Mouse (Mus musculus) adrenal gland, adult 2 months (tissue): ENCODE results near the gene Cd247. TPM values are rescaled to one million over a fixed set of nuclear protein-coding genes. Genes with fewer than 3 reads are reported as not detected.

Experiments used
- DNase-seq: peaks from one replicate; pipeline ENCODE4 v3.0.0; 2021
- polyA plus RNA-seq: library from polyadenylated mRNA; depleted of rRNA; stranded (reverse); fragments of >200 nt; gene quantifications from 2 replicates; pipeline ENCODE4 v1.2.3, GENCODE M21; 2012
- total RNA-seq, 2 experiments: library from RNA; stranded (reverse); gene quantifications; 2 replicates each; pipeline ENCODE4 v1.2.3; 2021

The Cd247 gene
- total and polyA plus RNA-seq, 3 experiments: 0.35 to 1.9 (median 0.45) TPM

DNA sequence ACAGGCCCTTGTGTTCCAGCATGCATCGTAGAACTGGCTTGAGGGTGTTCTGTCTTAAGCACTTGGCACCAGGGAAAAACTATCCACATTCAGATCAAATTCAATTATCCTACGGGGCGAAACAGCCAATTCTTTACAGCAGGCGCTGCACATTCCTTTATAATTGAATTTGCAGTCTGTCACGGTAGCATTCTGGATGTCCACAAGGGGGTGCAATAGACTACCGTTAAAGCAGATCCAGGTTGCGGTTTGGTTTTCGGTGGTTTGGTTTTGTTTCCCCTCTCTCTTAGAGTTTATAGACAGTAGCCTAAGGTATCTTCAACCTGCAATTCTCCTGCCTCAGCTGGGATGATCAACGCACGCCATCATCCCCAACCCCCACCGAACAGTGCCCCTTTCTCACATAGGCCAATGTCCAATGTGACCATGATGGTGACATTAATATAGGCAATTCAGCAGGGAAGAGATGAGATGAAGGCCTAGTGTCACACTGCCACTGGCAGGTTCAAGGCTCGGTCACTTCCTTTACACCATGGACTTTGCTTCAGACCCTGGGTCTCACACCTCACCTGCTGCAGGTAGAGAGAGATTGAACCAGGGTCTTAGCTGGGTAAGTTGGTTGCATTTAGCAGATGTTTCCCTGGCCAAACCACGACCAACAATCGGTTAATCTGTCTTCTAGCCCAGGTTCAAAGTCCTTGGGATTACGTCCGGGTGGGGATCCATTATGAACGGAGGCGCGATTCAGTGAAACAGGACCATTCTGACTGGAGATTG is 12.8 kb upstream of the Cd247 start:
- peak; percentile 30 for DNase-seq

DNA sequence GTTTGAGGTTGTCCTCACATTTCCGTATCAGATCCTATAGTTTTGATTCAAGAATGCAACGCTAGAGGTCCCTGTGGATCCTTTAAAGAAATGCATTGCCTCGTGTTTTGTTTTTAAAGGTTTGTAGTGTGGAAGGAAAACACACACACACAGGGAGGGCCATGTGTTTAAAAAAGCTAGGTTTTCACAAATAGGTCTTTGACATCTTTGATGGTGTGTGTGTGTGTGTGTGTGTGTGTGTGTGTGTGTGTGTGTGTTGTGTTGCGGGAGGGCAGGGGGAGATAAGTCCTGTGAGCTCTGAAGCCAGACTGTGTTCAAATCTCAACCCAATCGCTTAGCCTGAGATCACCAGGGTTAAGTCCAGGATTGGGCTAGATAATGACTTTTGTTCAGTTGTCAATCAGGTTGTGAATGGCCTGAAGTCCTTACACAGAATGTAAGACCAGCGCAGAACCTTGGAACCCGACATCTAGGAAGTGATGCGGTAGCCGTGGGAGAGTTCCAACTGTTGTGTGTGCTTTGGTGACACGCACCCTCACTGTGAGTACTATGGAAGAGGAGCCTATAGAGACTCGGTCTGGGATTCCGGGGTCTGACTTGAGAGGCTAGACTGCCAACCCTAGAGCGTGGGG is 8.4 kb upstream of the Cd247 start:
- no peak for DNase-seq

DNA sequence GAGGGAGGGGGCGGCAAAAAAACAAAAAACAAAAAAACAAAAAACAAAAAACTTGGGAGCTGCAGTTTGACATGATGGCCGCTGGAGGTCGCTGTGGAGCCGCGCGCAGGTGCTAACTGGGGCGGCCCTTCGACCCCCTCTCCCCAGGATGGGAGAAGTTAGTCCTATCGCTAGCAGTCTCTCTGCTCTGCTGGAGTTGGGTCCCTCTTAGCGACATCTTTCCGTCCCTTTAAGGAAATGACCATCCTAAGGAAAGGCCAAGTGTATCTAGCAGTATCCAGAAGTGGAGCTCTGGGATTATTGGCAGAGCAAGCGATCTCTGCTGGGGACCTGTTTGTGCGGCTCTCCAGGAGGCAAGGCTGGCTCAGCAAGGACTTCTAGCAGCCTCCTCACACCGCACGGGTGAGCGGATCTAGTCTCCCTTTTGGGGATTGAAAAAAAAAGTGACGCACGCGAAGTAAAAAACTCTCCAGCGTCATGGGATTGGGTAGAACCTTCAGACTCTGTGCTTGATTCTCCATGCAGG is 7.8 kb upstream of the Cd247 start:
- peak; percentile 31 for DNase-seq

DNA sequence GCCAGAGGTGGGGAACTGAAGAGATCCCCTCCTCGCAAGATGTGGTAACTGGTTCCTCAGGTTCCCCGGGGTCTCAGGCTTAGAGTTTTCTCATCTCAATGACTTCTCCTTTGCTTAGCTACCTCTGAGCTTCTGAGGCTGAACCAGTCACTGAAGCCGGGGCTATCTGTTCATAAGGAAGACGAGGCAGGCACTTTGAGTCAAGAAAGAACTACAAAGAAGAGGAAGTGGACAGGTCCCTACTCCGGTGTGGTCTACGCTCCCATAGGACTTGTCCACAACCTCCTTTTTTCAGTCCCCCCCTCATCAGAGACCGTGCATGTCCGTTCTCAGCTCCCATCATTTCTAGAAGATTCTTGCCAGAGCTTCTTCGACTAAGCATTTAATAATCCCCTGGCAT is 7.1 kb upstream of the Cd247 start:
- DNase-seq: no peak

GRCm38 (mm10) chr1:165781911-165782310 is 6.6 kb upstream of the Cd247 start:
- DNase-seq: no peak

DNA sequence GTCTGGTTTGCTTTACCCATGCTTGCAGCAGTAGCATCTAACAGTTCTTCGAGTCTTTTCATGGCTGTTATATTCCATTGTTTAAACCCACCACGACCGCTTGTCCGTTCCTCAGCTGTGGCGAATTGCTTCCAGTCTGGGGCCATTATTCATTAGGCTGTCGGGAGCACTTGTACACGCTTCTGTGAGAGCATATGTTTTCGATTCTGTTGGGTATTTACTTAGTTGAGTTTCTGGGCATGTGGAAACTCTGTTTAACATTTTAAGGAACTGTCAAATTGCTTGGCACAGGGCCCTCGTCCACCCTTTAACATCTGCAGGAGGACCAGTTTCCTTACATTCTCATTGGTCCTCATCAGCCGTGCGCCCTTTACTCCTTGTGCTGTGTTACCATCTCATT is 2.2 kb upstream of the Cd247 start:
- DNase-seq: no peak

DNA sequence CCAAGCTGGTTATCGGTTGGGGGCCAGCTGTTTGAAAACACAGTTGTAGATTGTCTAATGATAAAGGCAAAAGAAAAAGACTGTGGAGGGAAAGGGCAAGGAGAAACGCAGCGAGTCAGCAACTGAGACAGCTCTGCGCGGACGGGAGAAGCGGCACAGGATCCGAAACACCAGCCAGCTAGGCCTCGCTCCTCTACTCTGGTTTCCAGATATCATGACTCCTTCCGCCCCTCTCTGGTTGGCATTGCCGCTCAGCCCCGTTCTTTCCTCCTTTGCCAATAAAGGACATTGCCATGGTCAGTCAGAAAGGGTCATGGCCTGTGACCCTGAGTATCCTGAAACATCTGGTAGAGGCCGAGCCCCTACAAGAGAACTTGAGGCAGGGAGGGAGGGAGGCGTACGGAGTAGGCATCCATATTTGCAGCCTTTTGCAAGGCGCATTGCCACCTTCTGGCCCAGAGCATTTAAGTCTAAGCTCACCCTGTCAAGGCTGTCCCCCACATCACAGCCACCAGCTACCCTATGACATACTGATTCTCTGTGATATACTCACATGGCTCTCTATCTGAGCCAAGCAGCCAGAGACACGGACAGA is 682 bp downstream of the Cd247 start:
- DNase-seq: no peak

GRCm38 (mm10) chr1:165789963-165790362 is 1.5 kb downstream of the Cd247 start:
- DNase-seq: no peak

DNA sequence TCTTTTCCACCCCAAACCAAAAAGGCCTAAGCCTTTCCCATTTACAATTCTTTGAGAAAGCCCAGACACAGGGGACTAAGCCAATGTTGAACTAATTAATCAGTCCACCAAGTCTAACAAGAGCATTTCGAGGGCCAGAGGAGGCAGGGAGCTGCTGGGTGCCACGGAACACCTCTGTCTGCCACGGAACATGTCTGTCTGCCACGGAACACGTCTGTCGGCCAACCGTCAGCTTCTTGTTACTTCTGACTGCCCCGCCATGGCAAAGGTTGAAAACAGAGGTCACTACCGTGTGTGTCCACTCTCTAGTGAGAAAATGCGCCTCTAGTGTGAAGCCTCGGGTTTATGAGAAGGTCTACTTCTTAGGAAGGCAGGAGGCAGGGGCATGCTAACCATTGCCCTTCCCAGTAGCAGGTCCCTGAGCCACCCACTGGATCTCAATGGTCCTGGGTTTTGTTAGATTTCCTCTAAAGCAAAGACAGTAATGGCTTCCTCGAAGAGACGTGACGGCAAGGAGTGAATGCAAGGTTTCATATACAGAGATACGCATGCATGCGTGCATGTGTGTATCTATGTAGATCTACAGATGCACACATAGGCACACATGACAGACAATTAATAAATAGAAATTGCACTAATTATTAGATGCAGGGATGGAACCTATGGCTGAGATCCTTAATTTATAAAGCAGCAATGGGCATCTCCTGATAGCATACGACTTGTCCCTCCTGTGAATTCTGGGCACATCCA is 2.2 kb downstream of the Cd247 start:
- DNase-seq: no peak

DNA sequence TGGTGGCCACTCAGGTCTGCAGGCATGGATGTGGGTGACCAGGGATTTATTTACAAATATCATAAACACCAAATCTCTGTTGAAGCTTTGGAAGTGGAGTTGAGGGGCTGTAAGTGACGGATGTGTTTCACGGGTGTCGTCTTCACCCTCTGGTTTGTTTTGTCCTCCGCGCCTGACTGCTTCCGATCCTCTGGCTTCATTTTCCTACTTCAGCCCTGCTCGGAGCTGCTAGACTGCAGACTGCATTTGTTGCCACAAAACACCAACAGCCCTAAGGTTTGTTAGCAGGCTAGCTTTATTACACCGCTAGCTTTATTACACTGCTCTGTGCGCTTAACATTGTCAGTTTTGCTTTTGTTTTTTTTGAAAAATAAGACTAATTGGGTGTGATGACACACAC is 2.9 kb downstream of the Cd247 start:
- DNase-seq: no peak

- no peak for DNase-seq
These were observed 13.3 kb downstream of the Cd247 start for GRCm38 (mm10) chr1:165801709-165802310.

GRCm38 (mm10) chr1:165803107-165803506 is 14.6 kb downstream of the Cd247 start:
- no peak for DNase-seq

DNA sequence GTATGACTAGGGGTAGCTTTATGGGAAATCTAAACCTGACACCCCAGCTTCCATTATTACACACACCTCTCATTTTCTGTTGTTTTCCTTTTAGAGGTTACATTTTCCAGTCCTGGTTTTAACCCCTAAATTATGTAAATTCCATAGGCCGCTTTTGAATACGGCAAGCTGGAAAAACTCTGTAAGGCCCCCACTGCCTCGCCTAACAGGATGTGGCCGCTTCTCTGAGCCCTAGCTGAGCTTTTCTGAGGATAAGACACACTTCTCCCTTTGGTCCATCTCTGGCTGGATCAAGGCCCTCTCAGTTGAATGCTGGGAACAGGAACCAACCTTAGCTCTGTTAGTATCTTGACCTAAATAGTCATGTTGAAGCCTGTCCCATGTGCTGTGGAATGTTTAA is 15.7 kb downstream of the Cd247 start:
- DNase-seq: no peak

- no peak for DNase-seq
These were observed 22.2 kb downstream of the Cd247 start for GRCm38 (mm10) chr1:165810633-165811032.

DNA sequence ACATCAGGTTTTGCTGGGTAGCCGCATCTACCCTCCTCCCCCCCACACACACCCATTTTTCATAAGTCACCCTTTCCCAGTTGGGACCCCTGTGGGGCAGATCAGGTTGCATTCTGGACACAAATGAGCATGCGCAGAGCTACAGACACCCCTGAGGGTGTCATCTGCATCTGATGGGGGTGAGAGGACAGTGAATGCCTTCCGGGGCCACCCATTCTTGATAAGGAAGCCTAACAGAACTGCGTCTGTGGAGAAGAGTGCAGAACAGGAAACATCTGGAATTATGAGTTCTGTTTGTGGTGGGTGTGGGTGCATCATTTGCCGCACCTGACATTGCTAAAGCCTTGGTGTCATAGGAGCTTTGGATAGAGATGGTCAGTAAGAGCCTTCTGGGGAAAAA is 22.7 kb downstream of the Cd247 start:
- DNase-seq: no peak

- DNase-seq: no peak
These were observed 24.3 kb downstream of the Cd247 start for GRCm38 (mm10) chr1:165812775-165813174.

- DNase-seq: no peak
These were observed 25.6 kb downstream of the Cd247 start for GRCm38 (mm10) chr1:165814116-165814515.

DNA sequence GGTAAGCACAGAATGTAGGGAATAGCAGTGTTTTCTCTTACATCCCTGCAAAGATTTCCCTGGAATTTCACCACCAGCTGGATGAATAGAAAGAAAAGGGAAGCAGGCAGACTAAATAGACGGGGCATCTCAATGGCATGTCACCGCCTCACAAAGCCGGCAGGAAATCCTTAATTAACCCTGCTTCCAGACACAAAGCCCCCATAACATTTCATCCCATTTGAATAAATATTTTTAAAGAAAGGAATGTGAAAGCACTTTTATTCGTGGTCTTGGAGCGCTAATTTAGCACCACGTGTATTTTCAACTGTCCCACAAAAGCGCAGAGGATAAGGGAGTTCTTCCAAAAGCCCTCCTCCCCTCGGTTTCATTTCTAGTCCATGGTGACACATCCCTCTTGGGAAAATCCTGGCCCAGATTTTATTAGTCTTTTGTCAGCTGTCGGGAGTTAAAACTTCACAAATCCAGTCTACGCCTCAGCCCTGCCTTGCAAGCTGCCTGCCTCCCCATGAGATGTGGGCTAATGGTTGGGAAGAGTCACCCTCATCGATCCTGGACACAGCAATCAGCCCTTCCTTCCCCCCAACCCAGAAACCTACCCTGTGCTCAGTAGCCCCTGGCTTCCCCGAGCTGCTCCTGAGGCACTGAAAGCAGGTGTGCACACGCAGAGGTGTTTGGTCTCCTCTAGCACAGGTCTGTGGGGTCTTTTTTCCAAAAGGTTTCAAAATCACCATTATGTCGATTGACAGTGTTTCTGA is 26.2 kb downstream of the Cd247 start:
- no peak for DNase-seq

- DNase-seq: no peak
These were observed 27.9 kb downstream of the Cd247 start for GRCm38 (mm10) chr1:165816391-165816790.

DNA sequence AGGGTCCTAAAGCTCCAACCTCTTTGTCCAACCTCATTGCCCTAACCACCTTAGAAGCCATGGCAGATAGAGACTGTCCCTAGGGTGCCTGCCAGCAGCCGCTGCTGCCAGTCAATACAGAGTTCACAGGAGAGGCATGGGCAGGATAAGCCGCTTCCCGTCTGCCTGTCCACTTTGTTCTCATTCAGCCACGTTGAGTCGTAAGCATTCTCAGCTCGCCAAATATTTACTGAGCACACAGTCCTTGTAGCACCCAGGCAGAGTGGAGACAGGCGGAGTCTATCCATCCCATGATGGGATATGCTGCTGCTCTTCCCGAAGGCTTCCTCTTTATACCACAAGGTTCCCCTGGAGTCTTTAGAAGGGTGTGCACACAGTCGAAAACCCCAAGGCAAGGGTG is 28.8 kb downstream of the Cd247 start:
- DNase-seq: no peak

DNA sequence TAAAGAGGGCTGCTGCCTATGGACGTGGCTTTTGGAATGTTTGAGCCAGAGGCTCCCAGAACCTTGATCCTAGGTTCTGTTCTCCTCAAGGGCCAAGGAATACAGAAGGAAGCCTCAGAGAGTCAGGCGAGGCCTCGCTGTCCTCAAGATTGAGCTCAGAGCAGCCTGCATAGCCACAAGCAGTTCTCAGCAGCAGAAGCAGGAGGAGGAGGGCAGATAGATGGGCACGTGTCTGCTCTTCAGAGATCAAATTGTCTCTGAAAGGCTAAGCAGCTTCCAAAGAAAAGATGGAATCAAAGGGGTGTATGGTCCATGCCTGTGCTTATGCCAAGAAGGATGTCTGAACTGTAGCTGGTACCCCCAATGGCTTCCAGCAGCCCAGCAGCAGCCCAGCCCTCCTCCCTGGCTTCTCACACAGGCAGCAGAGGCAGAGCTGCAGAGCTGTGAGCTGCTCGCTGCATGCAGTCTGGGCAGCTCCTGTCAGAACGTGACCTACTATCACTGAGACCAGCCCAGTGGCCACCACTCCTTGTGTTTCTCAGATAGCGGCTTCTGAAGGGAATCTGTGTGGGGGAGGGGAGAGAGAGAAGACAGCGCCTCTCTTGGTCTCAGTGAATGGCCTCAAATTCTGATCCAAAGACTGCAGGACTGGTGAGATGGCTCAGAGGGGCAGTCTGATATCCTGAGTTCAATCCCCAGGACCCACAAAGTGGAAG is 29.8 kb downstream of the Cd247 start:
- no peak for DNase-seq
